Mouse (Mus musculus) liver, embryonic 14.5 days (tissue): Measurements from ENCODE around the gene Prr14l.
"Not testable (repeated sequence)": the region's sequence is repeated elsewhere in the genome, so short reads cannot be mapped to it uniquely, and the experiment has no call there.

Experiments used
- CTCF ChIP-seq: IDR thresholded peaks from 2 replicates; pipeline ENCODE4 v1.5.1; 2016; ENCODE audit warnings: antibody characterized with exemption, low read depth, control low read depth
- EP300 ChIP-seq: IDR thresholded peaks from 2 replicates; pipeline ENCODE4 v1.6.1; 2016; ENCODE audit warnings: antibody characterized with exemption, low read depth

GRCm38 (mm10) chr5:32760352-32760751, 93.7 kb downstream of the Prr14l start:
- TF ChIP-seq CTCF, EP300: not testable (repeated sequence)
